Mouse (Mus musculus) intestine, embryonic 15.5 days (tissue): ENCODE results near the gene Vars2. TPM values are rescaled to one million over a fixed set of nuclear protein-coding genes. Genes with fewer than 3 reads are reported as not detected.

Experiments used
- polyA plus RNA-seq: library from polyadenylated mRNA; unstranded; fragments of >200 nt; fragmentation: Nextera tagmentation; extraction: Ambion mirVana; gene quantifications from 2 replicates; pipeline ENCODE4 v1.2.1, GENCODE M21; 2015

The Vars2 gene
- polyA plus RNA-seq, 1 experiment from 2014 or later, result 18.9 TPM

Other genes with a start within 250 kb of the Vars2 start
- gene H2-Q6, start 242.7 kb downstream of the Vars2 start, polyA plus RNA-seq, result 1.7 and 2.1 TPM in 2 replicates
- gene H2-Q7, start 228.4 kb downstream of the Vars2 start, polyA plus RNA-seq, result 6.5 and 6.7 TPM in 2 replicates
- 38.8 and 51.7 TPM in 2 replicates for gene H2-Q10, start 197.5 kb downstream of the Vars2 start, polyA plus RNA-seq
- gene Pou5f1, start 161.6 kb downstream of the Vars2 start, polyA plus RNA-seq, result not detected in 2 replicates
- gene Tcf19, start 150.8 kb downstream of the Vars2 start, polyA plus RNA-seq, result 63.6 and 66.4 TPM in 2 replicates
- 15.4 and 15.8 TPM in 2 replicates for gene Cchcr1, start 150.5 kb downstream of the Vars2 start, polyA plus RNA-seq
- 0.40 and 0.80 TPM in 2 replicates for gene Psors1c2, start 134.4 kb downstream of the Vars2 start, polyA plus RNA-seq
- gene Cdsn, start 115.5 kb downstream of the Vars2 start, polyA plus RNA-seq, result 0.05 TPM in 1 of 2 replicates, not detected in the other
- gene 2300002M23Rik, start 100.1 kb downstream of the Vars2 start, polyA plus RNA-seq, result not detected in 2 replicates
- 2.6 and 2.8 TPM in 2 replicates for gene Sfta2, start 66.0 kb downstream of the Vars2 start, polyA plus RNA-seq
- not detected in 2 replicates for gene Gm9573, start 41.0 kb downstream of the Vars2 start, polyA plus RNA-seq
- 0.39 and 0.44 TPM in 2 replicates for gene Mucl3, start 23.9 kb downstream of the Vars2 start, polyA plus RNA-seq
- 43.8 TPM in 2 replicates for gene Gtf2h4, start 6.1 kb upstream of the Vars2 start, polyA plus RNA-seq
- gene Ddr1, start 37.0 kb upstream of the Vars2 start, polyA plus RNA-seq, result 54.0 and 54.2 TPM in 2 replicates
- gene Ier3, start 154.1 kb upstream of the Vars2 start, polyA plus RNA-seq, result 13.9 and 14.4 TPM in 2 replicates
- 49.1 and 49.4 TPM in 2 replicates for gene Flot1, start 155.6 kb upstream of the Vars2 start, polyA plus RNA-seq
- 729 and 776 TPM in 2 replicates for gene Tubb5, start 170.7 kb upstream of the Vars2 start, polyA plus RNA-seq
- 14.9 and 16.1 TPM in 2 replicates for gene Mdc1, start 173.9 kb upstream of the Vars2 start, polyA plus RNA-seq
- gene Nrm, start 193.7 kb upstream of the Vars2 start, polyA plus RNA-seq, result 48.5 and 51.7 TPM in 2 replicates
- gene Ppp1r18, start 198.0 kb upstream of the Vars2 start, polyA plus RNA-seq, result 19.6 TPM in 2 replicates
- 43.1 and 44.2 TPM in 2 replicates for gene Dhx16, start 212.2 kb upstream of the Vars2 start, polyA plus RNA-seq
- gene 2310061I04Rik, start 229.8 kb upstream of the Vars2 start, polyA plus RNA-seq, result 25.5 and 31.9 TPM in 2 replicates
- 47.2 and 47.7 TPM in 2 replicates for gene Atat1, start 242.5 kb upstream of the Vars2 start, polyA plus RNA-seq
- 126 and 139 TPM in 2 replicates for gene Mrps18b, start 248.8 kb upstream of the Vars2 start, polyA plus RNA-seq
- 32.4 and 32.9 TPM in 2 replicates for gene Ppp1r10, start 248.8 kb upstream of the Vars2 start, polyA plus RNA-seq